Mouse (Mus musculus) layer of hippocampus, adult 18-20 months (tissue): Measurements from ENCODE around the gene Hnf1b. TPM values are rescaled to one million over a fixed set of nuclear protein-coding genes. Genes with fewer than 3 reads are reported as not detected.

Source experiments
- DNase-seq, 2 experiments: peaks; one replicate each; pipeline ENCODE4 v3.0.0; 2022; ENCODE audit warnings: low spot score in 2 of 2
- total RNA-seq, 2 experiments: library from RNA; stranded (reverse); gene quantifications; 2 replicates each; pipeline ENCODE4 v1.2.3; 2021

The Hnf1b gene
- total RNA-seq, 2 experiments from 2014 or later = 0.27 to 0.43 TPM

- no peak for DNase-seq
These were observed 2.8 kb downstream of the Hnf1b start for GRCm38 (mm10) chr11:83852501-83853211.

DNA sequence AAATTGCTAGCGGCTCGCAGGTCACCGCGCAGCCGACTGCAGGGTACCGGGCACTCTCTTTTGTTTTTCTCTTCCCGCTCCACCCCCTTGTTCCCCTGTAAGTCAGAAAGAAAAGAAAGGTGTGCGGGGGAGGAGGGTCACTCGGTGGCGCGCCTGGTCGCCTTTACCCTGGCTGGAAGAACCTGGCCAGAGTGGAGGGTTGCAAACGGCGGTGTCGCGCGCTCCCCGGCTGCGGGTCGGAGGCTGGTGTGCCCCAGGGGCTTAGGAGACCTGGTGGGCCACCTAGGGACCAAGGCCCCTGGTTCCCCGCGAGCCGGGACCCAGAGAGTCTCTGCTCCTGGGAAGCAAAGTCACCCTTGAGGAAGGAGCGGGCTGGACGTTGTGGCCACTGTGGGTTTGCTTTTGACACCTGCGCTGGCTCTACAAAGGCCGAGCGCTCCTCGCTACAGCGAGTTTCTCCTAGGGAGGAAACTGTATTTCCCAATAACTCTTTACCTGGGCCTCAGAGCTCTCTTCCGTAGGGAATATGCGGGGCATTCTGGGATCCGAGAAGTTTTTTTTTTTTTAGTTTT, 3.4 kb downstream of the Hnf1b start:
- no peak for DNase-seq

DNA sequence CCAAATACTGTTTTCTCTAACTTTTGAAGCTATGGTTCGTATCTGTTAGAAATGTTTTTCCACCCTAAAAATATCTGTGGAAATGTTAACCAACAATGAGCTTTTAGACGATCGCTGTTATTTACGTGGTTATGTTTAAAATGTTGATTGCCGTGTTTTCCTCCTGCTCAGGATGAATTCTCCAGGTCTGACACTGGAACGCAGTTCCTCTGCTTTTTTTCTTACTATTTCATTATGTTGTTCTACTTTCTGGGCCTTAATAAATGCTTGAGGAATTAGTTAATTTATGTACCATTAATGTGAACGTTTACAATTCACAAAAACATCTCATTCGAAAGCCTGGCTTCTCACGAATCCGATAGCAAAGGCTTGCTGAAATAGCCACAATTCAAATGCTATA, 4.2 kb downstream of the Hnf1b start:
- DNase-seq = no peak

DNA sequence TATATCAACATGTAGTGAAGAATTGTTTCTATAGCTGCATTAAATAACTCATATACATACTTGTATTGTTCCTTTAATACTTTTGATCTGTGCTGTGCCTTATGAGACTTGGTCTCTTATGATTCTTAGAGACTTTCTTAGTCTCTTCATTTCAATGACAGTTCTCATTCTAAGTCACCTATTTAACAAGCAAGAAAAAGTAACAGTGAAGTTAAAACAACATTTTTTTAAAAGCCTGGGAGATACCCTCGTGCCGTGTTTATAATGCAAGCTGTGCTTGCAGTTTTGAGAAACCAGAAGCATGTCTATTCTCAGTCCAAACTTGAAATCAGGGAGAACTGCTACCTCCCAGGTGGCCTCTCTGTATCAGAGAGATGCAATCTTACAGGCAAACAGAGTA, 4.8 kb downstream of the Hnf1b start:
- no peak for DNase-seq

DNA sequence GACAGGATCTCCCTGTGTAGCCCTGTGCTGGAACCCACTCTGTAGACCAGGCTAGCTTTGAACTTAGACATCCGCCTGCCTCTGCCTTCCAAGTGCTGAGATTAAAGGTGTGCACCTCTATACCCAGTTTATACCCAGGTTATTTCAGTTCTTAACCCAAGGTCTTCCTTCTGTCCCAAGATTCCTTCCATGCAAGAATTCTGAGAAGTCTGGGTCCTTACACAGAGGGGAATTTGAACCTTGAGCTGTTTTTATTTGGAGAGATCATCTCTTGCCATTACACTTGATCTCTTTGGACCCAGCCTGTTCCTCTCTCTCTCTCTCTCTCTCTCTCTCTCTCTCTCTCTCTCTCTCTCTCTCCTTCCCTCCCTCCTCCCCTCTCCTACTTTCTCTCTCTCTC, 7.4 kb downstream of the Hnf1b start:
- DNase-seq = no peak

DNA sequence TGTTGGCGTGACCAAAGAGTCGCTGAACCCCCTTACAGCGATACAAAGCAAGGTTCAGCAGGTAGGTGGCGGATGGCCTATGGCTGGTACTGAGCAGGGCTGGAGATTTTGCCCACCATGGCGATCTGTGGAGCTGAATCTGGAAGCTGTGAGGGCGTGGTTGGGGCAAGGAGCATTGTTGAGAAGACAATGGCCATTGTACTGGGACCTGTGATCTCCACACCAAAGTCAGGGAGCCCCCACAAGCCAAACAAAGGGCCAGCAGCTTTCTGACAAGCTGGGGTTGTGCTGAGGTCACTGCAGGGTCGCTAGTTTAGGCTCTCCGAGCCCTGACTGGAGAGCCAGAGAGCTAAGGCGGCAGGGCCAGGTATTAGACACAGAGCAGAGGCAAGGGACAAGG, 15.4 kb downstream of the Hnf1b start:
- DNase-seq = no peak

DNA sequence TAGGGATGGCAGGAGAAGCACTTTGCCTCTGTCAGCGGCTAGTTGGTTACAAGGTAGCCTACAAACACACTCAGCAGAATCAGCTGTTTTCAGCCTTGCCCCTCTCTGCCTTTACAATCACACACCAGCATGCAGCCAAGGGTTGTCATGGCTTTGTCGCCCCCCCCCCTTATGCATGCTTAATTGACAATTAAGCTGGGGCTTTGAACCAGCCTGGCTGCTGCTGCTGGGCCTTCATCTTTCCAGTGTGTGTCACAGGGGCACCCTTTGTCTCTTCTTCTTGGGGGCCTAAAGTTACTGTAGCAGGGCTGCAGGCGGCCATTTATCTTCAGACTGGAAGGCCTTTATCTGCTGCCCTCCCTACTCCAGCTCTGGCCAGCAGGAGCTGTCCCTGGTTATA, 17.7 kb downstream of the Hnf1b start:
- DNase-seq = no peak

GRCm38 (mm10) chr11:83869147-83869546, 19.3 kb downstream of the Hnf1b start:
- DNase-seq = no peak

DNA sequence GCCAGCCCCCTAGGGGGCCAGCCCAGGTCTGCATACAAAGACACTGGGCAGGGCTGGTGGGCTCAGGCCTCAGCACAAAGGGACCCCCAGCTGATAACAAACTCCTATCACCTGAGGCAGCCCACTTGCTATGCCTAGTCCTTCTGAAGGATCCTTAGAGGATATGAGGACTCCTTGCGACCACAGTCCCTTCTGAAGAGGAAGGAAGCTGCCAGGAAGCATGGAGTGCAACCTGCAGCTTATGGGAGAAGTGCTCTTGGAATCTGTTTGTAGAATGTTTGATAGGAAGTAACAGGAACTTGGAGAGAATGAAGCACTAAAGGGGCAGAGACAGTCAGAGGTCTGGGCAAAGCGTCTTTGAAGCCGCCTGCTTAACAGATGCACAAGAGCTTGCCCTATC, 19.8 kb downstream of the Hnf1b start:
- DNase-seq = no peak

DNA sequence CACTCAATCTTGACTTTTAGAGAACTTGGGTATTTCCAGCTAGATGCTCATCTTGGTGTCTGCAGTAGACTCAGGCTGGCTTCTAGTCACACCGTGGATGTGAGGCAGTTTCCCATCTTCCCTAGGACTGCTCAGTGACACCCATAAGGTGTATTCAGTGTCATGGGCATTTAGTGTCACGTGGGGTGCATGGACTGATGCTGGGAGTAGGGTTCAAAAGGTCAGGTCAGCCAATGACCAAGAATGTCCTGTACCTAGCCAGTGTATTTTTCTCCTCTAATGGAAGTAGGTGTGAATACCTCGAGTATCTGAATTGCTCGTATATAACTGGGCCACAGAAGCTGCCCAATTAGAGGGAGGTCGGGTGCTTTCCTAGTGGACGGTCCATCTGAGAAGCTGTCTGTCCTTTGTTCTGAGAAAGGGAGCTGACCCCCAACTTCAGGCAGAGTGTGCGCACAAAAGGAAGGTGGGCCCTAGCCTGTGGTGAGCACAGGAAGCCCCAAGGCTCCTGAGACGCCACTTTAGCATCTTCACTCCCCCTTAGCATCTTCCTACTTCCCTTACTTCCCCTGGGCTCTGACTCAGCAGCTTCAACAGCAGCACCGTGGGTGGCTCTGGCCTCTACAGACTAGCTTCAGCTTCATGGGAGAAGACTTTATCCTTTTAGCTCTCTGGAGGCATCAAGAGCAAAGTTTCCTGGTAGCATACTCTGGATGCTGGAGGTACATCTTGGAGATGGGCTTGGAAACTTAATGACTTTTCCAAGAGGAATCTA, 22.1 kb downstream of the Hnf1b start:
- no peak for DNase-seq

DNA sequence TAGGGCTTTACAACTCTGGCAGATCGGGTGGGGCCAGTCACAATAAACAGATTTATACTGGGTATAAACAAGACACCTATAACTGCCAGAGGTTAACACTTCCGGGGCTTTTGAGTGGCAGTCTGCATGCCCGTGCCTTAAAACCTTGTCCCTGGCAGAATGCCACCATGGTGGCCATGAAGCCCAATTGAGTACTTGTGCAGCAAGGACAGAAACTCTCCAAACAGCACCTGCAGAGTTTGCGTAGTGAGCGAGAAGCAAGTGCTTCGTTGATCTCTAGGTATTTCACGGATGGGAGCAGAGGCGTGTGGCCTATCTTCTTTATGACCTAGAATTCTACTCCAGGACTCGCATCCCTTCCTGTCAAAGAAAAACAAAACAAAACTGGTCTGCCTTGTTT, 23.6 kb downstream of the Hnf1b start:
- DNase-seq = no peak

DNA sequence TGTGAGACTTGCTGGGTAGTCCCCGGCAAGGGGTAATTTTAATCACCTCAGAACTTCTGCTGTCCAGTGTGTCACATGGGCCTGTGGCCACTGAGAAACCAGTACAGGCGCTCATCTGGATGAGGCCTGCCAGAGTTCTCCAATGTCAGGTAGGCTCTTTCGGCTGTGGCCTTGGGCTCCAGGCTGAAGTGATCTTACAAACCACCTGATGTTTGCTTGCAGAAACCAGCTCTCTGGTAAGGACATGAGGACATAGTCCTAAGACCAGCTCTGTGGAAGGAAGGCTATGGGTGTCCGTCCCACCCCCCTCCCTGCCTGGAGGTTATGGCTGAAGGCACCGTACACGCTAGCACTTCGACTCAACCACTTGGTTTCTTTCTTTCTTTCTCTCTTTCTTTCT, 26.8 kb downstream of the Hnf1b start:
- DNase-seq = no peak

DNA sequence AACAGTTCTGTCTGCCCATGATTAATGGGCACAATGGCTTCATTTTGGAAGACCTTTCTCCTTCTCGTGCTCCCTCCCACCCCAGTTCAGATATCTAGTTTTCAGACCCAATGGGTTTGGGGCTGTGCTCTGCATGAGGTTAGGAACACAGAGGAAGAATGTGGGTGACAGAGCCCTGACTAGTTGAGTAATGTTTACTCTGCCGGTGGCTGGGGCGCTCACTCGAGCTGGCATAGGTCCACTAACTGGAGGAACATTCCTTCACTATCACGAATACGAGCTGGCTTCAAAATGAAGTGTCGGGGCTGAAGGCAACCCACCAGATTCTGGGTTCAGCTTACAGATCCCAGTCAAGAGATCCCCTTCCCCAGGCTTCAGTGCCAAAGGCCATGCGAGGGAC, 27.9 kb downstream of the Hnf1b start:
- DNase-seq = no peak

DNA sequence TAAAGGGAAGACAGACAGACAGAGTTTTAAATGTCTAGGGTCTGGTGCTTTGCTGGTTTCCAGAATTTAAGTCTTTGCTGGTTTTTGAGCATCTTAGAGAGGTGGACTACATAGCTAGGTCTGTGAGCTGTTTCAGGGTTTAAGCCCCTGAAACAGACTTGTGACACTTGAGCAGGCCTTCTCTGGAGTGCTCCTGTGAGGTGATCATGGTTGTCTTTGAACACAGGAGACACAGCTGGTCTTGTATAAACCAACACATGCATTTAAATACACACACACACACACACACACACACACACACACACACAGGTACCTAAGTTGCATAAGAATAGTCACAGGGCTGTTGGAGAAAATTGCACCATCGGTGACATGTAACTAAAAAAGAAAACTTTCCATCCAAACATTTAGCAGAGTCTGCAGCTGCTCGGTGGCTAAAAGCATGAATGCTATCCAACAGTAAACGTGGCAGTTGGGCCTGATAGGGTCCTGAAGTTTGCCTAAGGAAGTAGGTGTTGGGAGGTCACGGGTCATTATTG, 28.6 kb downstream of the Hnf1b start:
- no peak for DNase-seq

DNA sequence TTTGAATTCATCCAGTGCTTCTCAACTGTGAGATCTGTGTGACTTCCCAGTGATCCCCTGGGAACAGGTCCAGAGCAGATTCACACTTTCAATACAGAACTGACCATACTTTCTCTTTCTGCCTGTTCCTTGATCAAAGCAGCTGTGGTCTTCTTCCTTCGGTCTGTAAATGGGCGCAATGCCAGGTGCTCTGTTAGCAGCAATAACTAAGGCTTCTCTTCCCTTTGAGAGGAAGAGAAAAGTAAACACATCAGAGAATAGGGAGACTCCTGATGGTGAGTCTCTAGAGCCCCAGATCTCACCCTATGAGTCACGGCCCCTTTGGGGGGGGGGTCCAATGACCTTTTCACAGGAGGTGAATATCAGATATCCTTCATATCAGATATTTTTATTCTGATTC, 29.3 kb downstream of the Hnf1b start:
- DNase-seq = no peak

DNA sequence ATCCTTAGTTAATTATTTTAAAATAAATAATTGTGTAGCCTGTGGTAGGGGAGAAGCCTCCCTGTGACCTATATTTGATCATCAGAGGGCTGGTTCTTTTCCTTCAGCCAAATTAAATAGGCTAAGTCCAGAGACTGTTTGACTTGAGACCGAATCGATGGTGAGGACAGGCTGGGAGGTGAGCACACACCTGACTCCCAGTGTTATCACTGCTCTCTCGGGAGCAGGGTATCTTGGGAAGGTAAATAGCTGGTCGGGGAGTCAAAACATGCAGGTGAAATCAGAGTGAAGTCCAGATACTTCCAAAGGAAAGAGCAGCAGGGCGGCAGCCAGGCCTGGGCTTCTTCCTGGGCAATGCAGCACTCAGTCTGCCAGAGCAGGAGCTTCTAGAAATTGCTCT, 31.6 kb downstream of the Hnf1b start:
- DNase-seq = no peak

DNA sequence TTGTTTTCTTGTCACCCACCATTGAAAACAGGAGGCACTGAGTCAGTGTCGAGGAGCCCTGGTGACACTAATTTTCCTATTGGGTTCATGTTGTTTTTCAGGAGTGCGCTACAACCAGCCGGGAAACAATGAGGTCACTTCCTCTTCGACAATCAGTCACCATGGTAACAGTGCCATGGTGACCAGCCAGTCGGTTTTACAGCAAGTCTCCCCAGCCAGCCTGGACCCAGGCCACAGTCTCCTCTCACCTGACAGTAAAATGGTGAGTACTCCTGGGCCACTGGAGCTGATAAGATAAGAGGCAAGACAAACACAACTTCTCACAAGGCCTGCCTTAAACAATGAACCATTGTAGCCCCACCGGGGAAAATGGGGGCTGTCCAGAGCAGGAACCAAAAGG, 32.7 kb downstream of the Hnf1b start:
- no peak for DNase-seq

DNA sequence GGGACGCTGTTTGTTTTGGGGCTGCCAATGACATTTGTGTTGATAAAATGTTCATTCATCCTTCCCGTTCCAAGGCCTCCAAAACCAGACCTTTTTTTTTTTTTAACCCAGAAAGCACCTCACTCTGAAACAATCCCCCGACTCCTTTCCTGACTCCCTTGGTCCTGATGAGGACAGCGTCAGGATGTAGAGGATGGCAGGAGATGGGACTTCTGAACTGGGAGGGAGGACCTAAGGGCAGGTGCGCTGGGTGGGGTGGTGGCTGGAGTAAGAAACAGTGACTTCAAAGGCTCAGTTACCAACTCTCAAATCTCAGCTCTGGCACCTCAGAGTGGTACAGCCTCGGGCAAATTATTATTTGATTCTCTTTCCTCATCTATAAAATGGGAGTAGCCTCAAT, 33.2 kb downstream of the Hnf1b start:
- no peak for DNase-seq

DNA sequence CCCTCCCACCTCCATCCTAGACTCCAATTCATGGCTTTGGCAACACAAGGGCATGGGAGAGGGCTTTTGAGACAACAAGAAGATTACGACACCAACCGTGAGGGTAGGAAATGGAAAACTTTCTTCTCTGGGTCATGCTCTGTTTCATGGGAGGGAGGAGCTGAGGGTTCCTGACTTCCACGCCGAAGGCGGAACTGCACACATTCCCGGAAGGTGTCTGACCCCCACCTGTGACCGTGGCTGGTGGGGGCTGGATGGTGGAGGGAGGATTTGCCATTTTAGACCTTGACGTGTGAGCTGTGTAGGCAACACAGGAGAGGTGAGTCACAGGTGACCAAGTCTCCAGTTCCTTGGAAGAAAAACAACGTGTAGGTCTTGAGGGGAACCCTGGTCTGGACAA, 33.9 kb downstream of the Hnf1b start:
- DNase-seq = no peak

DNA sequence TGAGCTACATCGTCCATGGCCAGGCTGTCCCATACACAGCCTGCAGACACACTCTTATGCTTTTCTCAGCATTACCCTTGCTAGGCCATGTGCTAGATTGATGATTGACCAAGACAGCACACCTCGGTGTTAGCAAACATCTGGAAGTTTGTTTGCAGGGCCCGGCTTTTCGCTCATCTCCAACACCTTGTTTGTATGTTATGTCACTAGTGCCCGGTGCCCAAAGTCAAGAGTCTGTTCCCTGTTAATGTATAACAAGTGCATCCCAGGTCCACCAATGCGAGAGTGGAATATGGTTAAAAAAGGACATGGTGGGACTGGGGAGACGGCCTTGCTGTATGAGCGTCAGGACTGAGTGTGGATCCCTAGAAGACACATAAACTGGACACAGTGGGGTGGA, 35.3 kb downstream of the Hnf1b start:
- DNase-seq = no peak

DNA sequence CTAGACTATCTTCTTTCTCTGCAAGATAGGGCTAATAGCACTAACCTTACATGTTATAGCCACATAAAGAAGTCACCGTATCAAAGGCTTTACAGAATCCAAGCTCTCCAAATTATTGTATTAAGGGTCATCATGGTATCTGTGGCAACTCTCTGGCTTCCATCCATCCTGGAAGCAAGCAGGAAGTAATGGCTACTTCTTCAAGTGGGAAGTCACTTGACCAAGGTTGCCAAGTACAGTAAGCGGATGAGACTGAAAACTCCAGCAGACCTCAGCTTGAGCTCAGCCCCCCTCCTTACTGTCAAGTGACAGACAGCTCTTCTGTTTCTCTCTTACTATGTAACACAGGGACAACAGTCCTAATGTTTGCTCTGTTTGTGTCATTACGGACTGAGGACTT, 36.9 kb downstream of the Hnf1b start:
- no peak for DNase-seq

DNA sequence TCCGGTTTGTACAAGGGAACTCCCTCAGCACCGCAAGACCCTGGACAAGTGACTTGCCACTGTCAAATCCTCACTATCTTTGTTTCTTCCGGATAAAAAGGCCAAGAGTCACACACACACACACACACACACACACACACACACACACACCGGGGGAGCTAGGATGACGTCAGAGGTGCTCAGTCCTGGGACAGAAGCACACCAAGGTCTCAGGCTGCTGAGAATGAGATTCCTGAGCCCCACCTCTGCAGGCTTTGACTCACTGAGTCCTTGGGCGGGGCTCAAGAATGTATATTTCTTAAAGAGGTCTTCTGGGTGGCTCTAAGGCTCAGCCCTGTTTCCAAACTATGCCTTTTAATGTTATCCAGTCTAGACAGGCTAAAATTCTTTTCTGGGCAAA, 41.5 kb downstream of the Hnf1b start:
- no peak for DNase-seq
